Mouse (Mus musculus) thymus, postnatal 4 days (tissue): ENCODE data around the gene Adgra1.

ENCODE experiments used
- DNase-seq: peaks from one replicate; pipeline ENCODE4 v3.0.0; 2021

The Adgra1 gene

GRCm38 (mm10) chr7:139834036-139834435, at the start of gene Adgra1:
Adgra1 (plus strand) TSS chr7:139834174.
- DNase-seq, result no peak

- no peak for DNase-seq
Observed at GRCm38 (mm10) chr7:139787382-139787781, 46.6 kb upstream of the Adgra1 start.

DNA sequence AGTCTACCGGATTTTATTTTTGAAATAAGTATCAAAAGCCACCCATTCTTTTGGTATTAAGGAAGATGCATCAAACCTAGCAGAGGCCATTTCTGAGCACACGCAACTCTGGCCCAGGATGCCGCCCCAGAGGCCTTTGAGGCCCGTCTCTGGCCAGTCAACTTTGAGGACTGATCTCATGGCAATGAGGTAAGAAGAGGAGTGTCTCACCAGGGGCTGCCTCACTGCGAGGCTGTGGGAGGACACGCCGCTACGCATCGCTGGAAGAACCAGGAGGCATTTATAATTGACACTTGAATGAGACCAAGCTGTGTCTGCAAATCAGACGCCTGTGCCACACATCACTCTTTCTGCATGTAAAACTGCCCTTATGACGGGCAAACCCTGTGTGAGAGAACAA, 45.0 kb upstream of the Adgra1 start:
- no peak for DNase-seq

DNA sequence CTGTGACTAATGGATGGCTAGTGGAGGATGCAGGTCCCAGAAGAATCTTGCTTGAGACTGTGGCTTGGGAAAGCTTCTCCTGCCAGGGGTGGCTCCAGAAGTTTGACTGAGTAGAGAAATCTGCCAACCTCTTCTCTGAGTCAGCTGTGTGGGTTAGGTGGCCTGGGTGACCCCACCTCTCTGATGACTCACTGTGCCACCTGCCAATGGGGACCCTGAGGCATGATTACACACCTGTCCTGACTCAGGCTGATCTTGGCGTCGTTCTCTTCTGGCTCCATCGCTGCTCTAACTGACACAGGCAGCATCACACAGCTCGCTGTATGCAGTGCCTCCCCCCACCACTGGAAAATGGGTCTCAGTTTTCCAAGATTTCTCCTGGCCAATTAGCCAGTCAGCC, 44.3 kb upstream of the Adgra1 start:
- no peak for DNase-seq

DNA sequence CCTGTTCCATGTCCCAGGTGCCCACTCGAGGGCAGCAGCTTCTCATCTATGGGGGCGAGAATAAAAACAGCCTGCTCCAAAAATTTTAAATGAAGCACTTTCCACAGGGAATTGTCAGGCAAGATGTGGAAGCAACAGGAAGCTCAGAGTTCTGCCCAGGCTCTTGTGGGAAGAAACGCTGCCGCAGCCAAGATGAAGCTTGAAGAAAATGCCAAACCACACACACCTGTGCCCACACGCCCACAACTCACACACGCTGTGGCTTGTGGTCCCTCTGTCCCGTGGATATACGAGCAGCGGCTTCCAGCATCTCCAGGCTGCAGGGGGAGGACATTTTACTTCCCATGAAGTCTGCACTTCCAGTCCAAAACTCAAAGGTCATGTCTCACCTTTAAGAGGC, 42.4 kb upstream of the Adgra1 start:
- no peak for DNase-seq

- DNase-seq, result no peak
Observed at GRCm38 (mm10) chr7:139795004-139795605, 38.9 kb upstream of the Adgra1 start.

GRCm38 (mm10) chr7:139797186-139798109, 36.5 kb upstream of the Adgra1 start:
- no peak for DNase-seq

GRCm38 (mm10) chr7:139806175-139806601, 27.8 kb upstream of the Adgra1 start:
- DNase-seq, result no peak

- DNase-seq, result no peak
Observed at GRCm38 (mm10) chr7:139810036-139810435, 23.9 kb upstream of the Adgra1 start.

GRCm38 (mm10) chr7:139811706-139812105, 22.3 kb upstream of the Adgra1 start:
- DNase-seq, result no peak

DNA sequence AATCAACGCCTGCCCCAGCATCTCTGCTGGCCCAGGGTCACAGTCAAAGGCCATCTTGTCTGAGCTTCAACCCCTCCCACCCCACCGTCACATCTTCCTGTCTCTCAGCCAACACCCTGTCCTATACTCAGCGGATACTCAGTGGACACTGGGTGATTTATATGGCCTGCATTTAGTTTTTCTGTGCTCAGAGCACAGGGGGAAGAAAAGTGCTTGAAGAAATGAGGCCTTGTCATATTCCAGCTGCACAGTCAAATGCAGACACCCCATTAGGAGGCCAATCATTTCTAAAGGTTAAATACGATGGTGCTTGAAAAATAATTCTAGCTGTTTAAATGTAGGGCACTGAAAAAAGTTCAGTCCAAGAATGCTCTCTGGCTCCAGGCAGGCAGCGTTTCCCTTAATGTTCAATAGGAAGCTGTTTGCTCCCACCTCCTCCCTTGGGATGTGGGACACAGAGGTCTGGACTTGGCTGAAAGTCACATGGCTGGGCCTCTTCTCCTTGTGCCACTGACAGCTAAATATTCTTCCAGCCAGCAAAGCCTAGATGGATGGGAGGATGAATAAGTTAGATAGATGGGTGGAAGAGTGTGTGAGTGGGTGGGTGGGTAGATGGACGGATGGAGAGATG, 20.3 kb upstream of the Adgra1 start:
- no peak for DNase-seq

- DNase-seq, result no peak
Observed at GRCm38 (mm10) chr7:139822301-139823010, 11.5 kb upstream of the Adgra1 start.

GRCm38 (mm10) chr7:139827687-139828086, 6.3 kb upstream of the Adgra1 start:
- DNase-seq, result peak; percentile 24

- no peak for DNase-seq
Observed at GRCm38 (mm10) chr7:139833532-139833931, 442 bp upstream of the Adgra1 start.

- no peak for DNase-seq
Observed at GRCm38 (mm10) chr7:139835140-139836131, 1.5 kb downstream of the Adgra1 start.

DNA sequence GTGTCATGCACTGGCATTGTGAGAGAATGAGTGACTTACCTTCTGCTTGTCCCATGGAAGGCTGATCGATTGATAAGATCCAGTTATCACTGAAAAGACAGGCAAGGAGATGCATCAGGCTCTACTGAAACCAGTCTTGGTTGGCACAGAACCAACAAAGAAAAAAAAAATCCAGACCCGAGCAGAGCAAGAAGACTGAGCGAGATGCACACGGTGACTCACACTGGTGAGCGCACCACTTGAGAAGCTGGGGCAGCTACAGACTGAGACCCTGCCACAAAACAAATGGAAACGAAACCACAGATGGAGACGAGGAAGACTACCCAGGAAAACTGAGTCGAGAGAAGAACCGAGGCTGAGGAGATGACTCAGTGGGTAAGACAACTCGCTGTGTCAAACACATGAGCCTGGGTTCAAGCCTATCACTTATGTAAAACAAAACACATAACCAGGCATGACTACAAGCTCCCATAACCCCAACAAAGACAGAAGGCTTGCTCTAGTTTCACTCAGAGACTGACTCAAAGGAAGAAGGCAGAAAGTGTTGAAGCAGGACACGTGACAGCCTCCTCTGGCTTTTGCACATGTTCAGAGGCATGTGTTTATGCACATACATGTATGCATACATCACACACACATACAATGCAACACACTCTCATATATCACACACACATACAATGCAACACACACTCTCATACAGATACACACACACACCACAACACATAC, 6.6 kb downstream of the Adgra1 start:
- no peak for DNase-seq

DNA sequence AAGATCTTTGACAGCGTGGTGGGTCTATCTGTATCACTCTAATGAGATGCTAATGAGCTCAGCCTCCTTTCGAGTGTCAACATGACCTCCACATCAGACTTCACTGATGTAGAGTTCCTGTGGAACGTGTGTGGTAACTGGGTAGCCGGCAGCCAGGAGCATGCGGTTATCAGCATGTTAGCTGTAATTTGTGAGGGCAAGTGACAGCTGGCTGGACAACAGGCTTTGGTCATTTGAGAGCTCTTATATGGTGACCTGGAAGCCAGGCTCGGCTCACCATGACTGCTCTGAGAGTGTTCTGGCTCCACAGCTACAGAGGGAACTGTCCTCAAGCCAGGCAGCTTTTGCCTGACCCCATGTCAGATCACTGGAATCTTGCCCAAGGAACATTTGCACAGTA, 8.4 kb downstream of the Adgra1 start:
- DNase-seq, result no peak

DNA sequence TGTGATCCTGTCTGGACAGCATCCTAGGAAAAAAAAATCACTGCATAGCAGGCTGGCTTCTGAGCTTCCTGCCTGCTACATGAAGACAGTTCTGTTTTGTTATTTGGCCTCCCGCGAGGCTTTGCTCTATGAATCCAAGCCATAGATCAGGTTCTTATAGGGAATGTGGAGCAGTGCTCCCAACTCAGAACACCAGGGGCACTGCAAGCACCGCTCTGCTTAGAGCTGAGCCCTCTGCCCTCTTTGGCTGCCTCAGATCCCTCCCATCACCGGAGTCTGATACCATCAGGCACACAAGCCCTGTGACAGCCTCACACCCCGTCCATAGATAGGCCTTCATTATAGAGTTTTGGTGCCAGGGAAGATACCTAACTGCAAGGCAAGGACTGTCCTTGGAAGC, 9.2 kb downstream of the Adgra1 start:
- DNase-seq, result no peak

DNA sequence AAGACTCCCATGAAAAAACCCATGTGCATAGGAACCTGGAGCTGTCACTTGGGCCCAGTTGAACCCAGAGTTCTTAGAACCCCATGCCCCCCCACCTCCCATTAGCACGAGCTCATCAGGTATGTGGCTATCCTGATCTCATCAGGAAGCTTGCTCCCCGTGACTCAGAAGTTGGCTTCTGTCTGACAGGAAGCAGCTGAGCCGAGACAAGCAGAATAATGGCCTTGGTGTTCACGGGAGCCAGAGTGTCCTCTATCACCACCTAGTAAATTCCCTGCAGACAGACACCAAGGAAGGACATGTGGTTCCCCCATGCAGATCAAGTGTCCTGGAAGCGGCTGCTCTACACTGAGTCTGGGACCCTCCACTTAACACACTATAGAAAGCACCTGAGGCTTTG, 9.8 kb downstream of the Adgra1 start:
- no peak for DNase-seq

DNA sequence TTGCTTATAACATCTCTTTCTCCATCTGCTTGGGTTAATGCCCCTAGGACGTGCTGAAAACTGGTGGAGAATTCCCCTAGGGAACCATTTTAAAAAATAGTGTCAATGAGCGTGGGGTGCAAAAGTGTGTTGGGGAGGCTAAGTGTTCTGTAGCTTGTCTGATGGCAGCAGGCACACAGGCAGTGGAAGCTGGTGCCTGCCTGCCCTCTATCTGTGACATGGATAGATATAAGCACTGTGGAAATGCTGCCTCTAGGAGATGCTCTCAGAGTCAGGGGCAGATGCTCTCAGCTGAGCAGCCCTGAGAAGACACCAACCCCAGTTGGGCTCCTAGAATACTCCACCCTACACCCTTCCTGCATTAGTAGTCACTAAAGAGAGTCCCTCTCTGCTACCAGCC, 11.1 kb downstream of the Adgra1 start:
- no peak for DNase-seq

DNA sequence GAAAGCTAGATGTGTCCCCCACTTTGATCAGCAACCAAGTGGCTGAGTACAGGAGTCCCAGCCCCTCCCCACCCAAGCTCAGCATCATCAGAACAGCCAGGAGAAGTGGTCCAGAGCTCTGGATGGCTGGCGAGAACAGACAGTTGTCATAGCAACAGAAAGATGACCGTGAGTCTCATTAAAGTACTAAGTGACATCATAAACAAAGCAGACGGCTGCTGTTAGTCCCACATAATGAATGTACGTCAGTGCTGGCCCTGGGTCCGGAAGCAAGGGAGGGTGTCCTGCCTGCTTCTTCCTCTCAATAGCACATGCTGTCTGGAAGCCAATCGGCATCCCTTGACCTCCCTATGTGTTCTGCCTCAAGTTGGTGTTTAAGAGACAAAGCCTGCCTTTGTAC, 16.2 kb downstream of the Adgra1 start:
- DNase-seq, result no peak
